Mouse (Mus musculus) spleen, postnatal 36 days (tissue): ENCODE results near the gene Sbno1.
"Not testable (repeated sequence)": the region's sequence is repeated elsewhere in the genome, so short reads cannot be mapped to it uniquely, and the experiment has no call there.

ENCODE experiments used
- DNase-seq, 2 experiments: peaks; one replicate each; pipeline ENCODE4 v3.0.0; 2022; ENCODE audit warnings: low spot score in 2 of 2, mixed read lengths in 1 of 2

Gene Sbno1

GRCm38 (mm10) chr5:124425412-124426259 lies at the start of gene Sbno1:
Sbno1 (minus strand) TSS chr5:124426001.
- peak; percentile 92 to 94 for DNase-seq

GRCm38 (mm10) chr5:124470591-124471171 lies 44.9 kb upstream of the Sbno1 start:
- DNase-seq, result no peak

- DNase-seq, result no peak
Measured at GRCm38 (mm10) chr5:124469486-124469885, 43.7 kb upstream of the Sbno1 start.

GRCm38 (mm10) chr5:124468365-124468764 lies 42.6 kb upstream of the Sbno1 start:
- no peak for DNase-seq

- DNase-seq, result no peak
Measured at GRCm38 (mm10) chr5:124467766-124468165, 42.0 kb upstream of the Sbno1 start.

- no peak for DNase-seq
Measured at GRCm38 (mm10) chr5:124464905-124465304, 39.1 kb upstream of the Sbno1 start.

- no peak for DNase-seq
Measured at GRCm38 (mm10) chr5:124463462-124463861, 37.7 kb upstream of the Sbno1 start.

- DNase-seq, result no peak
Measured at GRCm38 (mm10) chr5:124462297-124463025, 36.7 kb upstream of the Sbno1 start.

GRCm38 (mm10) chr5:124460922-124461321 lies 35.1 kb upstream of the Sbno1 start:
- DNase-seq, result not testable (repeated sequence)

- no peak for DNase-seq
Measured at GRCm38 (mm10) chr5:124456762-124457161, 31.0 kb upstream of the Sbno1 start.

GRCm38 (mm10) chr5:124454082-124454419 lies 28.2 kb upstream of the Sbno1 start:
- no peak for DNase-seq

GRCm38 (mm10) chr5:124453339-124454081 lies 27.7 kb upstream of the Sbno1 start:
- DNase-seq, result no peak

GRCm38 (mm10) chr5:124452494-124453228 lies 26.9 kb upstream of the Sbno1 start:
- no peak for DNase-seq

GRCm38 (mm10) chr5:124450641-124451340 lies 25.0 kb upstream of the Sbno1 start:
- DNase-seq, result no peak

GRCm38 (mm10) chr5:124450051-124450450 lies 24.2 kb upstream of the Sbno1 start:
- no peak for DNase-seq

GRCm38 (mm10) chr5:124449494-124449893 lies 23.7 kb upstream of the Sbno1 start:
- no peak for DNase-seq

GRCm38 (mm10) chr5:124446301-124446881 lies 20.6 kb upstream of the Sbno1 start:
- DNase-seq, result peak; percentile 42 to 55

GRCm38 (mm10) chr5:124445621-124446293 lies 20.0 kb upstream of the Sbno1 start:
- peak; percentile 48 to 50 for DNase-seq
